Mouse (Mus musculus): ENCODE measurements around the gene Vsx2.

- TF ChIP-seq CTCF (IDR thresholded peaks at IDR 0.05; ENCODE audit: low read depth): no peak
- no peak for TF ChIP-seq EP300 (IDR thresholded peaks at IDR 0.05; ENCODE audit: low read depth)
Measured at GRCm38 (mm10) chr12:84546577-84547085, 22.9 kb upstream of the Vsx2 start.
